Mouse (Mus musculus): Measurements from ENCODE around the gene Taf5.
A peak's percentile ranks its signal among the peaks of the same experiment; 100 is the strongest.

Gene Taf5

GRCm38 (mm10) chr19:47067096-47067882 lies at the start of gene Taf5:
TSS of gene Taf5 (plus strand) at chr19:47067746.
- DNase-seq (ENCODE audit: low read depth) = peak; percentile 99

- no peak for DNase-seq (ENCODE audit: low read depth)
Observed at GRCm38 (mm10) chr19:47017831-47018230, 49.7 kb upstream of the Taf5 start.

GRCm38 (mm10) chr19:47018330-47018729 lies 49.2 kb upstream of the Taf5 start:
- no peak for DNase-seq (ENCODE audit: low read depth)

GRCm38 (mm10) chr19:47019326-47019725 lies 48.2 kb upstream of the Taf5 start:
- no peak for DNase-seq (ENCODE audit: low read depth)

GRCm38 (mm10) chr19:47022709-47023108 lies 44.8 kb upstream of the Taf5 start:
- DNase-seq (ENCODE audit: low read depth) = no peak

GRCm38 (mm10) chr19:47023546-47023945 lies 44.0 kb upstream of the Taf5 start:
- no peak for DNase-seq (ENCODE audit: low read depth)

- DNase-seq (ENCODE audit: low read depth) = no peak
Observed at GRCm38 (mm10) chr19:47024954-47025353, 42.6 kb upstream of the Taf5 start.

GRCm38 (mm10) chr19:47026513-47026912 lies 41.0 kb upstream of the Taf5 start:
- no peak for DNase-seq (ENCODE audit: low read depth)

GRCm38 (mm10) chr19:47029796-47030195 lies 37.8 kb upstream of the Taf5 start:
- no peak for DNase-seq (ENCODE audit: low read depth)

GRCm38 (mm10) chr19:47031770-47032169 lies 35.8 kb upstream of the Taf5 start:
- no peak for DNase-seq (ENCODE audit: low read depth)

GRCm38 (mm10) chr19:47034916-47035315 lies 32.6 kb upstream of the Taf5 start:
- DNase-seq (ENCODE audit: low read depth) = peak; percentile 50

- DNase-seq (ENCODE audit: low read depth) = no peak
Observed at GRCm38 (mm10) chr19:47036596-47036995, 30.9 kb upstream of the Taf5 start.

GRCm38 (mm10) chr19:47040720-47041473 lies 26.6 kb upstream of the Taf5 start:
- no peak for DNase-seq (ENCODE audit: low read depth)

- peak; percentile 51 for DNase-seq (ENCODE audit: low read depth)
Observed at GRCm38 (mm10) chr19:47043608-47044007, 23.9 kb upstream of the Taf5 start.

GRCm38 (mm10) chr19:47046343-47046742 lies 21.2 kb upstream of the Taf5 start:
- DNase-seq (ENCODE audit: low read depth) = peak; percentile 45

- DNase-seq (ENCODE audit: low read depth) = no peak
Observed at GRCm38 (mm10) chr19:47047236-47047833, 20.2 kb upstream of the Taf5 start.

- DNase-seq (ENCODE audit: low read depth) = no peak
Observed at GRCm38 (mm10) chr19:47049061-47049460, 18.5 kb upstream of the Taf5 start.

- DNase-seq (ENCODE audit: low read depth) = no peak
Observed at GRCm38 (mm10) chr19:47049840-47050239, 17.7 kb upstream of the Taf5 start.

- DNase-seq (ENCODE audit: low read depth) = peak; percentile 77
Observed at GRCm38 (mm10) chr19:47050271-47051032, 17.1 kb upstream of the Taf5 start, which contains the start of gene Pcgf6. TSS of gene Pcgf6 (minus strand) at chr19:47050906.

- no peak for DNase-seq (ENCODE audit: low read depth)
Observed at GRCm38 (mm10) chr19:47052927-47053326, 14.6 kb upstream of the Taf5 start.

GRCm38 (mm10) chr19:47053471-47053870 lies 14.1 kb upstream of the Taf5 start:
- DNase-seq (ENCODE audit: low read depth) = no peak

GRCm38 (mm10) chr19:47057684-47058083 lies 9.9 kb upstream of the Taf5 start:
- DNase-seq (ENCODE audit: low read depth) = no peak

Measured in 416B (cell line).